Mouse (Mus musculus) adrenal gland, postnatal 4 days (tissue): ENCODE results near the gene Marc1. TPM values are rescaled to one million over a fixed set of nuclear protein-coding genes. Genes with fewer than 3 reads are reported as not detected.

Experiments
- DNase-seq, 2 experiments: peaks; one replicate each; pipeline ENCODE4 v3.0.0; 2021 to 2022; ENCODE audit warnings: low spot score in 2 of 2, mixed read lengths in 2 of 2
- total RNA-seq, 2 experiments: library from RNA; stranded (reverse); gene quantifications; 2 replicates each; pipeline ENCODE4 v1.2.3; 2021

Gene Marc1
- total RNA-seq, 2 experiments from 2014 or later = 0.98 to 17.2 TPM

- DNase-seq = peak; percentile 89 to 91
Measured at GRCm38 (mm10) chr1:184824439-184824851, 13.3 kb upstream of the Marc1 start.

GRCm38 (mm10) chr1:184822678-184823077, 11.6 kb upstream of the Marc1 start:
- no peak for DNase-seq

- DNase-seq = no peak
Measured at GRCm38 (mm10) chr1:184817768-184818167, 6.7 kb upstream of the Marc1 start.

- DNase-seq = no peak
Measured at GRCm38 (mm10) chr1:184811716-184812250, 670 bp upstream of the Marc1 start.

- no peak for DNase-seq
Measured at GRCm38 (mm10) chr1:184809578-184810001, 1.5 kb downstream of the Marc1 start.

- no peak for DNase-seq
Measured at GRCm38 (mm10) chr1:184808418-184809012, 2.6 kb downstream of the Marc1 start.

GRCm38 (mm10) chr1:184807627-184808417, 3.3 kb downstream of the Marc1 start:
- no peak for DNase-seq

GRCm38 (mm10) chr1:184807123-184807522, 4.0 kb downstream of the Marc1 start:
- DNase-seq = no peak

GRCm38 (mm10) chr1:184805749-184806148, 5.4 kb downstream of the Marc1 start:
- no peak for DNase-seq

- DNase-seq = peak; percentile 14 to 30
Measured at GRCm38 (mm10) chr1:184793163-184793876, 17.8 kb downstream of the Marc1 start.

- no peak for DNase-seq
Measured at GRCm38 (mm10) chr1:184791109-184791508, 20.0 kb downstream of the Marc1 start.

GRCm38 (mm10) chr1:184786376-184787151, 24.5 kb downstream of the Marc1 start:
- DNase-seq = no peak

- no peak for DNase-seq
Measured at GRCm38 (mm10) chr1:184783641-184784040, 27.5 kb downstream of the Marc1 start.

- DNase-seq = no peak
Measured at GRCm38 (mm10) chr1:184782161-184782513, 29.0 kb downstream of the Marc1 start.

GRCm38 (mm10) chr1:184781286-184782160, 29.6 kb downstream of the Marc1 start:
- DNase-seq = no peak

- no peak for DNase-seq
Measured at GRCm38 (mm10) chr1:184778157-184778556, 33.0 kb downstream of the Marc1 start.

- DNase-seq = no peak
Measured at GRCm38 (mm10) chr1:184777061-184777795, 33.9 kb downstream of the Marc1 start.

- no peak for DNase-seq
Measured at GRCm38 (mm10) chr1:184775289-184775688, 35.8 kb downstream of the Marc1 start.

- DNase-seq = no peak
Measured at GRCm38 (mm10) chr1:184771891-184772249, 39.2 kb downstream of the Marc1 start.
